Mouse (Mus musculus): ENCODE results near the gene Zfand3.

Zfand3 gene

DNA sequence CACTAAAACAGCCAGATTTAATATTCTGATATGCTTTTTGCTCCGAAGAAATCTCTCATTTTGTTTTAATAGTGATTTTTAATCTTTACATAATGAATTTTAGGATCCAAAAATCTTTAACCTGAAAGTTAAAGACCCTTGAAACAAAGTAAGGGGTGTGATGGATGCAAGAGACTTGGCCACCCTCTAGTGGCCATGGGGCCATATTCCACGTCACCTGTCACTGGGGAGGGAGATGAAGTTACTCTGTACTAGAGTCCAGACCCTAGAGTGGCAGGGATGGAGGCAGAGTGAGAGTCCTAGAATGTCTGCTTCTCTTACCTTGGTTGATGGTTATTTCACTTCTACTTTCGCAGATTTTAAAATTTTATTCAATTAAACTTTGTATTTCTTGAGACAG, 100.8 kb downstream of the Zfand3 start:
- no peak for DNase-seq (ENCODE audit: low spot score)

DNA sequence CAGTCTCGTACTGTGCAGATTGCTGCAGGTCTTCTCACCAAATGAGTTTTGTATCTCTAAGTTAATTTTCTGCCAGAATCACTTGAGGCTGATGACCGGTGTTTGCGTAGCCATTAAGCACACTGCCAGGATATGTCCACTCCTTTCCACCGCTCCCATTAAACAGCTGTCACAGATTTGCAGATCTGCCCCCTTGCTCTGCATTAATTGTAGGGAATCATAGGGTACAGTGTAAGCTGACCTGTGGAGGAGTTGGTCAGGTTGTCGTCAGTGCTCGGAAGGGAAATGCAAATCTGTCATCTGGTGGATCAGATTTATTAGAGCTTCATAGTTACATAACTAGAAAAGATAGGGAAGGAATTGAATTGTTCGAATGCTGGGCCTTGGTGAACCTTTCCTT, 106.1 kb downstream of the Zfand3 start:
- no peak for DNase-seq (ENCODE audit: low spot score)

DNA sequence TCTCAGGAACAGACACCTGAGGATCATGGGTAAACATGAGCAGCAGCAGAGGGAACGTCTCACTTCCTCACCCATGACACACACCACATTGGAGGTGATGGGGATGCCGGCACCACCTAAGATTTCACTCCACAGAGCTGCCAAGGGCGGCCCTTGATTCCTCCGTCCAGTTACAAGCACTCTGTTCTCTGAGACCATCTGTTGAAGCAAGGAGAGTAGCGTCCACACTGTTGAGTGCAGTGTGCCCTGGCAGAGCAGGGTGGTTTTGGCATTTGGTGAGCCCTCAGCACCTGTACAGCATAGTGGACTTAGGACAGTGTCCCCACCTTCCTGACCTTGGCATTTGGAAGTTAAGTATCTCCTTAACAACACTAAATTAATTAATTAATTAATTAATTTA, 107.0 kb downstream of the Zfand3 start:
- no peak for DNase-seq (ENCODE audit: low spot score)

DNA sequence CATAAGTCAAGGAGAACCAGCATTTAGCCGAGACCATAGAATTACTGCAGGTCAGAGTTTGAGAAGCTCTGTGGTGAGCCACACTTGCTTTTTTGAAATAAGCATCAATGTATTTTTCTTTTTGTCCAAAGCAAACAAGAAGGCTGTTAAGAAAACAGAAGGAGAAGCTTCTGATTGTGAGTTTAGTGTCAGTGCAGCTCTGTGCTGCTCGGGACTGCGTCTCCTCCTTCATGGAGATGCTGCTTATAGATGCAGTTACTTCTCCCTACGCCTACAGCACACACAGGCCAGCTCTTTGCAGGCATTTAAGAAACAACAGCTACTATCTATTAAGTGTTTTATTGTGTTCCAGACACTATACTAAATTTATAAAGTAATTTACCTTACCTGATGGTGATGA, 107.5 kb downstream of the Zfand3 start:
- no peak for DNase-seq (ENCODE audit: low spot score)

DNA sequence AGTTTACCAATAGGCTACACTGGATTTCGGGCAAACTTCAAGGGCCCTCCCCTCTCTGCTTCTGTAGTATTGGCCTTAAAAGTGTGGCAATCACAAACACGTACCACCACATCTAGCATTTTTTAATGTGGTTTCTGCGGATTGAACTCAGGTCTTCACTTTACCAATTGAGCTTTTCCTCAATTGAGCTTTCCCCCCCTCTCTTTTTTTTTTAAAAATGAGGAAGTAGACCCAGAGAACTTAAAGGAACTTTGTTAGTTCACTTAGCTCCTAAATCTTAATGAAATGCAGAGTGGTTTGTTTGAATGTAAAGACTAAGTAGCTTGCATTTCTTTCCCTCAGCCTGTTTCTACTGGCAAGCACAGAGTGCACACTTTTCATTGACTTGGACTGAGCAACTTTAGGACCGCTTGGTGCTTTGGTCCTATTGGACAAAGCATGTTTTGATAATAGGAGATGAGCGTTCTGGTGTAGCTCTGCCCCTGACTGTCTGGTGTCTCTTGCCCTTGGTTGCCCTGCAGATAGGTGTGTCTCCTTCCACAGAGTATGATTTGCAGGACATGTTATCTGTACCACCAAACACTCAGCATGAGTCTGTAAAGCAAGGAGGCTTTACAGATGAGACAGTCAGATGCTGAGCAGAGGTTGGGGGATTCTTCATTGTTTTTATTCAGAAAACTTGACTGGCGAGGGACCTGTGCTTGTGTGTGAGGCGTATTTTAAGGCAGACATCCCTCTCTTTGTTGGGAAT, 108.2 kb downstream of the Zfand3 start:
- no peak for DNase-seq (ENCODE audit: low spot score)

DNA sequence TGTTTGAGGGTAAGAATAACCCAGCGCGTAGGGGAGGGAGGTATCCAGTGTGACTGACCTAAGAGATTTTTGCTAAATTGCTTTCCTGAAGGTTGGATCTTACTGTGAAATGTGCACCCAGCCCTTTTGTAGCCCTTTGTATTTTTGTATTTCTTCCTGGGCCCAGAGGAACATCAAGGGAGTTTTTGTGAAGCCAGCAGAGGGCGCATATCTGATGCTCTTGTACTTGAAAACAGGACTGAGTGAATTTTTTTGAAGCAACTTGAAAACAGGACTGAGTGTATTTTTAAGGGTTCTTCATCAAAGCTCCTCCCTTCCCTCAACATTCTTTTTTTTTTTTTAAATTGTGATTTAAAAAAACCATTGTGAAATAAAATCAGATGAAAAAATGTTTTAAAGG, 110.2 kb downstream of the Zfand3 start:
- DNase-seq (ENCODE audit: low spot score) = peak; percentile 33

DNA sequence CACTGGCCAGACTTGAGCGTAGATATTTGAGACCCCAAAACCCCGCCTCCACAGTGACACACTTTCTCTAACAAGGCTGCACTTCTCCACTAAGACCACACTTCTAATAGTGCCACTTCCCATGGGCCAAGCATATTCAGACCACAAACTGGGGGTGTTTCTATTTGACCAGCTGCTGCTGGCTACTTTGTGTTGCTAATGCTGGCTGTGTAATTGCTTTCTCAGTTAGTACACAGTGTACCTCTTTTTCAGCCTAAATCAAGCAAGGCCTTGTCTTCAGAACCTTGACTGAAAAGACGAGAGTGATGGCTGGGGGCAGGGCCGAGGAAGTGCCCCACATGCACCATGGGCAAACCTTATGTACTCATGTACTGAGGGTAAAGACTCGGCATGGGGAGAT, 111.7 kb downstream of the Zfand3 start:
- no peak for DNase-seq (ENCODE audit: low spot score)

DNA sequence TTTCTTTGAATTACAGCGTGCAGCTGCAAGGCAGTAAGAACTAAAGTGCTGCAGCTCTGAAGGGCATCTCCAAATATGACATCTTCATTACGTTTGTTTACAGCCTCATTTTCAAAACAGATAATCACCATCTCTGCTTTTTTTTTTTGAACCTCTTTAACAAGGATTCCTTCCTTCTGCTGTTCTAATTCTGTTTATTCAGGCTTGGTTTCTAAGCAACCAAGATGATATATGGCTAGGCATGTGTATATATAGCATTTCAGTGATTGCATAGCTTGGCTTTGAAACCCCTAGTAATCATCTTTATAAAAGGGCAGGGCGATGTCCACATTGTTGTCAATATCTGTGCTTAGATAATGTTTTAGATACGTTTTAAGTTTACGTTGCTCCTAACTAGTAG, 113.5 kb downstream of the Zfand3 start:
- no peak for DNase-seq (ENCODE audit: low spot score)

DNA sequence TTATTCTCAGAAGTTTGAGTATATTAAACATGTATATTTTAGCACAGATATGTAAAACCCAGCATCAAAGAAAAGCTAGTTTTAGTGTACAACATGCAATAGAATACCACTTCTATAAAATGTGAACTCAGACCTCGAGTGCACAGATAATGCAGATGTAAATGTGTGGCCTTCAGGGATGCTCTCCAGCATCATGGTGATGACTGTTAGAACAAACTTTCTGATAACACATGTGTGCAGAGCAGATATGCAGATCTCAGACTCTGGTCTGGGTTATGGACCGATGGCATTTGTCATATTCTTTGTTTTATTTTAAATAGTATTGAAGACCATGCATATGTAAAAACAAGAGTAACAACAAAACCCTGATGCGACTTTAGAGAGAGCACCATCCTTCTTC, 117.7 kb downstream of the Zfand3 start:
- DNase-seq (ENCODE audit: low spot score) = no peak

DNA sequence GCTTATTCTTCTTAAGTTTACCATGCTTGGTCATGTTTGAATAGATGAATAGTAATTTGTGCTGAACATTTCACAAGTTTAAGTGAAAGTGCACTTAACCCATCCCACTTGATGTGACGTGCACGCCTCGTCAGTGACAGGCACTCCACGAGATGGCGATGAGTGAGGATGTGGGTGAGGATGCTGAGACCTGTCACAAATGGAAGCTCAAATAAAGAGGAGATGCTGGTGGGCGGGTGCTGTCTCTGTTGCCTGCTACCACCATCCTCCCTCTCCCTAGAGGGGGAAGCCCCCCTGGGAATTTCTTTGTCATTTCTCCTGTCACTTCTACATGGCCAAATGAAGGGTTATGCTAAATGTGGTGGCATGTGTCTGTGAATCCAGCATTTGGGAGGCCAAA, 123.9 kb downstream of the Zfand3 start:
- DNase-seq (ENCODE audit: low spot score) = no peak

DNA sequence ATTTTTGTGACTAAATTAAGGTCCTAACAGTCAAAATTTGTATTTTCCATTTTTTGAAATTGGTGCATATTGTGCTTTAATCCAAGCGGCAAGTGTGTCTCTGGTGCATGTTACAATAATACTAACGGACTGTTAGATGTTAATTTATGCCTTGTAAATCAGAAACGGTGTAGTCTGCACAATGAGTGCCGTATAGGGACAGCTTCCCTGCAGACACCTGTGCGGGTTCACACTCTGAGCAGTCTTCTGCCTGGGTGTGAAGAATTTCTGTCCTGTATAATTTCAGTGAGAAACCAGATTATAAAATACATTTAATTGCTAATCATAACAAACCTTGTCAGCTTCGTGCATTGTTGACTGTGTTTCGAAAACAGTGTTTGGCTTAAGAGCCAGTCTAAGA, 124.7 kb downstream of the Zfand3 start:
- DNase-seq (ENCODE audit: low spot score) = no peak

DNA sequence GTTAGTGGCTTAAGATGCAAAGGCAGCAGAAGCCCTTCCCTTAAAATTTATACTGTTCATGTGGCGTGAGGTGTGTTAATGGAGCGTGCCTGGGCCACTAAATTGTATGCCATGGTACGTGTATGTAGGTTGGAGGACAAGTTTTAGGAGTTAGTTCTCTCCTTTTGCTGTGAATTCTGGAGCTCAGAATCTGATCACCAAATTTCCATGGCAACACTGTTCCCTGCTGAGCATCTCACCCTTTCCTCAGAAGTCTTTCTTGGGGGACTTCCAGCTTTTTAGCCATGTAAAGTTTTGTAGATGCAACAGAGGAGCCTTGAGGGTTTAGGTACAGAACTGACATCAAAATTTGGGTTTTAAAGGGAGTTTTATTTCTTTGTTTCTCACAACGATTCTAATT, 125.8 kb downstream of the Zfand3 start:
- DNase-seq (ENCODE audit: low spot score) = no peak

DNA sequence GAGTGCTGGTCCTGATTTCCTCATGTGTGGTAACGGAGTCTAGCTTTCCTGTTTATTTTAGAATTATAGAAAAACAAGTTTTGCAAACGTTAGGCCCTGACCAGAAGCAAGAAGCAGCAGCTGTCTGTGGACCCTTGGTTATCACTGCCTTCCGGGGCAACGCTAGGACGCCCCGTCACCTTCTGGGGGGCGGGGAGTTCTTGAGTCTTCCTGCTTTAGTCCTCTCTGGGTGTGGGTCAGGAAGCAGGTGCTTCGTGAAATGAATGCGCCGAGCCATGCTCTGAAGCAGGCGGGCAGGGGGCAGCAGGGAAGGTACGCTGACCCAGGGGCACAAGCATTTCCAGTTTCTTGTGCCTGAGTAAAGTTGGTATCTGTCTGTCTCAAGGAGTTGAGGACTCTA, 129.1 kb downstream of the Zfand3 start:
- no peak for DNase-seq (ENCODE audit: low spot score)

DNA sequence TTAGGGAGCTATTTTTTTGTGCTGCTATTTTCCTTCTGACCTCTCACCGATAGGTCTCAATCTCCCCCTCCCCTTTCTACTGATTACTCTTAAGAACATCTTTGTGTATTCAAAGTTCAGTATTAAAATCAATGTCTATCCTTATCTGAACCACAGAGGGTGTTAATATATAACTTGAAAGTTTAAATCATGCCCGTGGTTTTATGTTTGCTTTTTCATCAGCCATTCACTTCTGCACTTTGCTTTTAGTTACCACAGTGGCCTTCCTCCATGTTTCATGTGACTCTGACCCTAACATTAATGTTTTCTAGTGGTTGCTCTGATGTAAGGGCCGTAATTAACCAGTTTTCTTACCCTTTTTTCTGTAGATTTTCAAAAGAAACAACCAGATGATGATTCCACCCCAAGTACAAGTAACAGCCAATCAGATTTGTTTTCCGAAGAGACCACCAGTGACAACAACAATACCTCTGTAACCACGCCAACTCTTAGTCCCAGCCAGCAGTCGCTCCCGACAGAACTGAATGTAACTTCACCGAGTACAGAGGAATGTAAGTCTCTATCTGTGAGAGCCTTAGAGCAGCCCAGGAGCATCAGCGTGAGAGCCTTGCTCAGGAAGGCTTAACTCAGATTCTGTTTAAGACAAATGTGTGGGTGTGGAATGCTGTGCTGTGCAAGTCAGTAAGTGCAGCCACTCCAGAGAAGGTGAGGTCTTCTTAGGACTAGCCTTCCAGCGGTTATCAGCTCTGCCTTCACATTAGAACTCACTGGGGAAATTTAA, 130.6 kb downstream of the Zfand3 start:
- DNase-seq (ENCODE audit: low spot score) = no peak

DNA sequence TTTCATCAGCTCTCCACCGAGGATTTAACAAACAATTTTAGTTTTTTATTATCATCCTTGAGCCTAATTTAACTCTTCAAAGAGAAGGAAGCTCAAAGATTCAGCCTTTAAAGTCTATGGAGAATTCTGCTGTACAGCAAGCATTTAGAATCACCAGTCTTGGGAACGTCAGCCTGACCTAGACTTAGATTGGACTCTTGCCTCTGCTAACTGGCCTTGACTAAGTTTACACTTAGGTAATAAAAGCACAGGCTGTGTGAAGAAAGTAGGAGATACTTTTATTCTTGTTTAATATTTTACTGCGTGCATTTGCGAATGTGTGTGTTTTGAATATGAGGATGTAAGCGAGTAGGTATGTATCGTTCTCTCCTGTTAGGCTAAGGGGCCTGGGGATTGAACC, 131.4 kb downstream of the Zfand3 start:
- DNase-seq (ENCODE audit: low spot score) = no peak

DNA sequence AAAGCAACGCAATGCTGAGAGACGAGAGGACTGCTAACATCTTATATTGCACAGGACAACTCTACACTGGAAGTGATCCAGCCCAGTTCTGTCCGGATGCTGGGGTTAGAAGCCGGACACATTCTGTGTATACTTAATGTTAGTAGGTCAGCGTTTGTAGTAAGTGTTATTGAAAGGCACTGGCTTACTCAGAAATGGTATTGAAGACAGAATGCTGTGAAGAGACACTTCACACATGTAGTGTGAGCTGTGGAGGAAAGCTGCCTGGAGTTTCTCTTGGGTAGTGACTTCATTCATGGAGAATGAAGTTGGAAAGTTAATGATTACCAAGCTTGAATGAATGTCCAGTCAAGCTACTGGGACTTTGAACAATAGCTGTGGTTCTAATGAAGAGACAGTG, 132.2 kb downstream of the Zfand3 start:
- no peak for DNase-seq (ENCODE audit: low spot score)

DNA sequence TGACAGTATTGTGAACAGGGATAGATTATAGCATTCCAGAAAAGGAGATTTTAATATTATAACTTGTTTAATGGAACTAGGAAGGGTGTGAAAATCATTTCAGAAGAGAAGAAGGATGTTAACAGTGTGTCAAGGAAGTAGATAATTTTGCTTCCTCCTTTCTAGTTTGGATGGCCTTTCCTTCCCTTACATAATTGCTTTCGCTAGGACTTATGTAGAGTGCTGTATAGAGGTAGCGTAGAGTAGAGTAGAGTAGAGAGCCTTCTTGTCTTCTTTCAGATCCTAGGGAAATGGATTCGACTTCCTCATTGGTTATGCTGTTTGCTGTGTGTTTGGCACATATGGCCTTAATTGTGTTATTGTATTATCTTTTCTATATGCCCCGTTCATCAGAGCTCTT, 132.6 kb downstream of the Zfand3 start:
- no peak for DNase-seq (ENCODE audit: low spot score)

DNA sequence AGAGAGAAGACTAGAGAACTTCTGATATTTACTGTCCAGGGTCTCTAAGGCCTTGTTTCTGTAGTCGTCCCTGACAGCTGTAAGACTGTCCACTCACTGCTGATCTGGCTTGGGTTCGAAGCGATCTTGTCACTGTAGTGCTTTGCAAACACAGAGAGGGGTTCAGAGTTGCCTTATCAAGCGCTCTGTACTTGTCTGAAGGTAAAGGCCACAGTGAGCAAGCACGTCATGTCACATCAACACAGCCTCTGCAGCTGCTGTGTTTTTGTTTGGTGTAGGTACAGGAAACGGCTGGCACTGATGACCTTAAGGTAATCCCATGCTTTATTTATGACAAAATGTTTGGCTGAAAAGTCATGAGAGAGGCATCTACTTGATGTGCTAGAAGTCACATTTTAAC, 139.6 kb downstream of the Zfand3 start:
- DNase-seq (ENCODE audit: low spot score) = no peak

DNA sequence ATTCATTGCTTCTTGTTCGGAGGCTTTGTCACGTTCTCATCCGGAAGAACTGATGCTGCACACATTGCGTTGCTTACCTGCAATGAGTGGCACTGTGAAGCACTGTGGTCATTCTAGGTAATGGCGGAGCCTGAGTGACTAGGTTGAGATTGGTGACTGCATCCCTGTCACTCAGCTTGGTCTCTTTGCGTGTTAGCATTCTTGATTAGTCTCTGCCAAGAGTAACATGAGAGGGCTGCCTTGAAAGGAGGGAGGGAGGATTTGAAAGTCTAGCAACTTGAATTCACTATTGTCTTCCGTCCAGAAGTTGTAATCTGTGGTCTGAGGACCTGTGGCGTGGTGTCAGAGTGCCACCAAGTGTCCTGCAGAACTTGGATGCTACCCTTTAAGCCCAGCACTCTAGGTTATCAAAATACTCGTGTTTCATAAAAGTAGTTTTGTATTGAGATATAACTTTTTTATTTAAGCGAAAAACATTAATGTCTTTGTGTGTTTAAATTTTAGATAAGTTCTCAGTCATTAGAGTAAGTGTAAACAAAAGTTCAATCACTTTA, 141.1 kb downstream of the Zfand3 start:
- no peak for DNase-seq (ENCODE audit: low spot score)

DNA sequence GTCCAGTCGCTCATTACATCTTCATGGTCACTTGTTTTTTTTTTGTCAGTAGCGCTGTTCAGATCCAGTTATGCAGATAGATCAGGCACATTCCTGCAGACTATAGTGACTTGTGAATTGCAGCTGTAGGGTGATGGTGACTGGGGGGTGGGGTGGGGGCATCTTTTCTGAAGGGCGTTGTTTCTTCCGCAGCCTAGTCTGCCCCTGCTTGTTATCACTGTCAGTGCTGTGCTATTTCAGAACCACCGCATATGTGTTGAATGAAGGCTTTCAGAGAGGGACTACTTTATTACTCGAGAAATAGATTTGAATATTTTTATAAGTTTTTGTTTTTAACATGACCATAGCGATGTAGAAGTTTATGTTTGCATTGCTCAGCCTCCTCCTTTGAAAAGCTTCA, 142.0 kb downstream of the Zfand3 start:
- no peak for DNase-seq (ENCODE audit: low spot score)

DNA sequence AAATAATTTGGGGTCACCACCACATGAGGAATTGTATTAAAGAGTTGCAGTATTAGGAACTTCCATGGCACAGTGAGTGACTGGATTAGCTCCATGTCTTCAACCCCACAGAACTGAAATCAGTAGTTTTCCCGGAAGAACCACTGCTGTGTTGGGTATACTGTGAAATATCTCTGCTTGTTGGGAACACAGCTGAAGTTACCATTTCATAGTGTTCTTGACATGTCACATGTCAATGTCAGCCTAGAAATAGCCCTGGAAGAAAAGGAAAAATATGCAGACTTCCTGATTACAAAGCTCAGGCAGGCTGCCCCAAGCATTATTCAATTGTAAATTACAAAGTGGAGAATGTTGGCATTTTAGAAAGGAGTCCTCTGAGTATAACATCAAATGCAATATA, 143.4 kb downstream of the Zfand3 start:
- no peak for DNase-seq (ENCODE audit: low spot score)

DNA sequence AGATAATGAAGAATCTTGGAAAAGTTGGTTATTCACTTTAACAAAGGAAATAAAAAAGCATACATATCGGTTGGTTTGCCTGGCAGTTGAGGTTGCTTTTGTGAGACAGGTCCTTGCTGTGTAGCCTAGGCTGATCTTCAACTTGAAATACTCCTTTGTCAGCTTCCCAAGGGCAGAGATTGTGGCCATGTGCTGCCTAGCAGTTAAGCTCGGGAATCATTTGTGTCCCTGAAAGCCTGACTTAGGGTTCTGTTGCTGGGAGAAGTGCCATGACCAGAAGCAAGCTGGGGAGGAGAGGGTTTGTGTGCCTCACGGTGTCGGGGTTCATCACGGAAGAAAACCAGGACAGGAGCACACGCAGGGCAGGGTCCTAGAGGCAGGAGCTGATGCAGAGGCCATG, 143.8 kb downstream of the Zfand3 start:
- DNase-seq (ENCODE audit: low spot score) = no peak

DNA sequence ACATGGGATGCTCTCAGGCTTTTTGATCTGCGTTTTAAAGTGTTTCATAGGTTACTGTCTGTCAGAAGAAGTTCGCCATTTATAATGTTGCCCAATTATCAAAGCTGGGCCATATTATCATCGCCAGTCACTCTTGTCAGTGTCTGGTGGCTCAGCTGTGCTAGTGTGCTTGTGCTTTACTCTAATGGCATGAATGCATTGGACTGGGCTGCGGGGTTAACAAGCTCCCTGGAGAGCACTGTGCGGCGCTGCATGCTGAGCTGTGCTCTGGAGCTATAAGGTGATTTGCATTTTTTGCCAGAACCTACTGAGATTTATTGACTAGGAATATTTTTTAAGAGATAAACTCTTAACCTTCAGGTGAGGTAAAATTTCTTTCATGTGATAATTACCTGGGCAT, 145.4 kb downstream of the Zfand3 start:
- DNase-seq (ENCODE audit: low spot score) = no peak

DNA sequence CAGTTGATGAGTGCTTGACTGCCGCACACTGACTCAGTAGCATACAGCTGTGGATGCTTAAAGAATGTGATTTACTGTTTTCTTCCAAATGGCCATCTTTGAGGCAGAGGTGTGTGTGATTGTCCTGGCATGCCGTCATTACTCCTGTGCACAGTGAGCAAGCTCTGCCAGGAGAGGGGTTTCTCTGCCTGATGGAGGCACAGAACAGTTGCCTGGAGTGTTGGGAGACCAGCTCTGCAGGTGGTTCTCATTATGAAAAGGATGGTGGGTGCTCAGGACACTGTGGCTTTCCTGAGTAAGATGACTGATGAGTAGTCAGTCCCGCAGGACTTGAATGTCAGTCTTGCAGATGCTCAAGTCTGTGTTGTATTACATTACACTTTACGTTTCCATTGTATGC, 149.6 kb downstream of the Zfand3 start:
- no peak for DNase-seq (ENCODE audit: low spot score)

Measured in urinary bladder, postnatal 14 days (tissue).